16 mouse cellular contexts compared by ENCODE assay signal in the genomic region with DNA sequence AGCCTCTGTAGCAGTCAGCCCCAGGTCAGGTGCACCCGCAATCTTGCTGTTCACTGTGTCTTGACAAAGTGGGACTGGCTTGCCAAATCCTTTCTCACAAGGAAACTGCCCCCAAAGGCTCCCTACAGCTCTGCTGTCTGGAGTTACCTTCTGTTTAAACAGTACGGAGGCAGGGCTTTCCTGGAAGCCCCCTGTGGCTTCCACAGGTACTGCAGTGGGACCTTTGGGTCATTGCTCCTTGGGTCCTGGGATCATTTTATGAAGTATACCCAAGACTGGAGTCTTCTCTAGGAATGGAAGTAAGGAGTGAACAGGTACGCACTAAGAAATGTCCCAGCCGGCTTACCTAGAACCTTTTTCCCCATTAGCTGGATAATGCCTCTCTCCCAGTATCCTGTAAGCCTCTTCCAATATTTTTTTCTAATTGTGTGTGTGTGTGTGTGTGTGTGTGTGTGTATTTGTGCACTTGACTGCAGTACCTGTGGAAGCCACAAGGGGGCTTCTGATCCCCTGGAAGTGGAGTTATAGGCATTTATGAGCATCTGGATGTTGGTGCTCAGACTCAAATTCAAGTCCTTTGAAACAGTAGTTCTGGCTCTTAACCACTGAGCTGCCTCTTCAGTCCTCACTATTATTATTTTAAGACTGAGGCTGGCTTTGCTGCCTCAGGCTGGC. TPM values are rescaled to one million over a fixed set of nuclear protein-coding genes. Genes with fewer than 3 reads are reported as not detected.
DNase-seq lines count a peak whose midpoint lies in the region; ATAC-seq and TF ChIP-seq lines count a peak whose summit lies in the region.
"Had no signal": no experiment of that assay in that cellular context is flagged by ENCODE, and none has a peak within 500 bp of the region (broad histone marks: within the 10 kb centered on the region; RNA-seq: fewer than 3 reads in every experiment).

No protein-coding gene starts in this region.

- no peaks in the 10 kb centered on the region for H3K9me3 ChIP-seq in hindbrain, embryonic 11.5 days (ENCODE audit: control insufficient read depth, low read length)
- H3K9me3 ChIP-seq in hindbrain, embryonic 13.5 days: no peaks in the 10 kb centered on the region
- H3K9me3 ChIP-seq in midbrain, postnatal 0 days (ENCODE audit: low read length): no peaks in the 10 kb centered on the region
- H3K9me3 ChIP-seq in midbrain, embryonic 16.5 days (replicated peaks; ENCODE audit: control insufficient read depth, low read length, poor library complexity, severe bottlenecking): no peaks in the 10 kb centered on the region
- H3K9me3 ChIP-seq: limb, embryonic 15.5 days; stomach, embryonic 15.5 days had no signal

- TF ChIP-seq CTCF in midbrain, postnatal 0 days (IDR thresholded peaks at IDR 0.05): peak; percentile 46; the same call in 1 of the 2 replicates

- no peak overlapping the region for H3K27ac ChIP-seq in hindbrain, embryonic 11.5 days (ENCODE audit: low read depth, low read length)
- H3K27ac ChIP-seq in hindbrain, embryonic 13.5 days: no peak overlapping the region
- H3K27ac ChIP-seq in midbrain, postnatal 0 days (ENCODE audit: low read depth, low read length): no peak overlapping the region
- no peak overlapping the region for H3K27ac ChIP-seq in midbrain, embryonic 16.5 days (ENCODE audit: low read length)
- H3K27ac ChIP-seq: heart, embryonic 13.5 days; hindbrain, embryonic 10.5 days; limb, embryonic 15.5 days; midbrain, embryonic 10.5 days; stomach, embryonic 15.5 days had no signal

- H3K36me3 ChIP-seq in hindbrain, embryonic 11.5 days (ENCODE audit: control insufficient read depth, insufficient read depth, low read length): no peaks in the 10 kb centered on the region
- no peaks in the 10 kb centered on the region for H3K36me3 ChIP-seq in hindbrain, embryonic 13.5 days
- H3K36me3 ChIP-seq in midbrain, postnatal 0 days (ENCODE audit: insufficient read depth, low read length): no peaks in the 10 kb centered on the region
- no peaks in the 10 kb centered on the region for H3K36me3 ChIP-seq in midbrain, embryonic 16.5 days (ENCODE audit: control insufficient read depth, insufficient read depth, low read length)
- H3K36me3 ChIP-seq in splenic B cell, adult 2 months (ENCODE audit: control insufficient read depth, insufficient read depth, low read length, poor library complexity, severe bottlenecking): no peaks in the 10 kb centered on the region; the same call in 1 of the 2 replicates
- H3K36me3 ChIP-seq: heart, embryonic 13.5 days; hindbrain, embryonic 10.5 days; limb, embryonic 15.5 days; midbrain, embryonic 10.5 days; stomach, embryonic 15.5 days had no signal

- H3K4me2 ChIP-seq in hindbrain, embryonic 11.5 days (replicated peaks; ENCODE audit: low read depth, low read length): no peak overlapping the region
- H3K4me2 ChIP-seq in hindbrain, embryonic 13.5 days: no peak overlapping the region
- H3K4me2 ChIP-seq in midbrain, postnatal 0 days (ENCODE audit: low read depth, low read length, poor library complexity, severe bottlenecking): no peak overlapping the region
- no peak overlapping the region for H3K4me2 ChIP-seq in midbrain, embryonic 16.5 days (ENCODE audit: low read length)
- H3K4me2 ChIP-seq: heart, embryonic 13.5 days; limb, embryonic 15.5 days; stomach, embryonic 15.5 days had no signal

- 90% methylated on average over 4 of the region's 4 CpGs for WGBS in hindbrain, embryonic 11.5 days
- WGBS in hindbrain, embryonic 13.5 days: 94% methylated on average over 4 of the region's 4 CpGs
- WGBS in midbrain, postnatal 0 days: 96% methylated on average over 4 of the region's 4 CpGs
- WGBS in midbrain, embryonic 16.5 days: 95% methylated on average over 4 of the region's 4 CpGs

- no peak overlapping the region for H3K4me3 ChIP-seq in hindbrain, embryonic 11.5 days (ENCODE audit: low read depth, low read length)
- H3K4me3 ChIP-seq in hindbrain, embryonic 13.5 days: no peak overlapping the region
- H3K4me3 ChIP-seq in midbrain, postnatal 0 days (ENCODE audit: low read depth, low read length): no peak overlapping the region
- no peak overlapping the region for H3K4me3 ChIP-seq in midbrain, embryonic 16.5 days (ENCODE audit: low read depth, low read length)
- H3K4me3 ChIP-seq: heart, embryonic 13.5 days; hindbrain, embryonic 10.5 days; limb, embryonic 15.5 days; midbrain, embryonic 10.5 days; stomach, embryonic 15.5 days had no signal

- no peaks in the 10 kb centered on the region for H3K27me3 ChIP-seq in hindbrain, embryonic 11.5 days (ENCODE audit: control insufficient read depth, insufficient read depth, low read length)
- H3K27me3 ChIP-seq in hindbrain, embryonic 13.5 days: 0 out of 2 replicates have a peak, but pooled peaks cover 5% of the 10 kb centered on the region
- H3K27me3 ChIP-seq in midbrain, postnatal 0 days (ENCODE audit: insufficient read depth, low read length): no peaks in the 10 kb centered on the region
- H3K27me3 ChIP-seq in midbrain, embryonic 16.5 days (ENCODE audit: control insufficient read depth, insufficient read depth, low read depth, low read length): no peaks in the 10 kb centered on the region
- no peaks in the 10 kb centered on the region for H3K27me3 ChIP-seq in splenic B cell, adult 2 months (ENCODE audit: control insufficient read depth, insufficient read depth, low read length, poor library complexity, severe bottlenecking)
- H3K27me3 ChIP-seq: limb, embryonic 15.5 days; stomach, embryonic 15.5 days had no signal

- 0 out of 2 replicates have a peak, but pooled peaks cover 2% of the 10 kb centered on the region for H3K4me1 ChIP-seq in hindbrain, embryonic 11.5 days (replicated peaks; ENCODE audit: control insufficient read depth, insufficient read depth, low read length)
- peaks cover 7% of the 10 kb centered on the region for H3K4me1 ChIP-seq in hindbrain, embryonic 13.5 days (replicated peaks)
- no peaks in the 10 kb centered on the region for H3K4me1 ChIP-seq in midbrain, postnatal 0 days (ENCODE audit: insufficient read depth, low read length)
- peaks cover 4% of the 10 kb centered on the region; the same call in 1 of the 2 replicates for H3K4me1 ChIP-seq in midbrain, embryonic 16.5 days (ENCODE audit: control insufficient read depth, insufficient read depth, low read length)
- H3K4me1 ChIP-seq: stomach, embryonic 15.5 days had no signal

- no peak overlapping the region for H3K9ac ChIP-seq in hindbrain, embryonic 11.5 days (ENCODE audit: low read depth, low read length)
- no peak overlapping the region for H3K9ac ChIP-seq in hindbrain, embryonic 13.5 days
- no peak overlapping the region for H3K9ac ChIP-seq in midbrain, postnatal 0 days (replicated peaks; ENCODE audit: low read length, poor library complexity, severe bottlenecking)
- no peak overlapping the region for H3K9ac ChIP-seq in midbrain, embryonic 16.5 days (ENCODE audit: low read depth, low read length)
- H3K9ac ChIP-seq: heart, embryonic 13.5 days; limb, embryonic 15.5 days; stomach, embryonic 15.5 days had no signal

- DNase-seq in hindbrain, embryonic 11.5 days (ENCODE audit: low spot score): peak; percentile 19
- no peak for DNase-seq in midbrain, postnatal 0 days (ENCODE audit: low spot score)
- peak; percentile 15 for DNase-seq in NIH3T3 (ENCODE audit: low read depth)
- DNase-seq in splenic B cell, adult 2 months (ENCODE audit: low read depth, low spot score): peak; percentile 15
- DNase-seq in urinary bladder, postnatal 36 days (ENCODE audit: low spot score in 2 of 2): no peak
- no peak for DNase-seq in adrenal gland, postnatal 36 days
- DNase-seq: cerebellum, adult 8-10 months; kidney, adult 2 months; lung, postnatal 14 days had no signal

- no peak for ATAC-seq in hindbrain, embryonic 11.5 days (ENCODE audit: low FRiP score)
- no peak for ATAC-seq in hindbrain, embryonic 13.5 days (ENCODE audit: low FRiP score)
- no peak for ATAC-seq in midbrain, postnatal 0 days (ENCODE audit: low FRiP score)
- ATAC-seq in midbrain, embryonic 16.5 days: no peak

RNA-seq across cellular contexts. Expression of a gene that starts 28.0 kb away (rescaled TPM):
- polyA plus RNA-seq in hindbrain, embryonic 11.5 days (2014; fragmentation: Nextera tagmentation; extraction: Ambion mirVana): 2.1 TPM in 2 replicates
- polyA plus RNA-seq in hindbrain, embryonic 13.5 days (2015; fragmentation: Nextera tagmentation; extraction: Ambion mirVana): 1.2 and 1.8 TPM in 2 replicates
- 3.2 and 6.3 TPM in 2 replicates for total RNA-seq in midbrain, postnatal 0 days (2014; rRNA removed)
- 4.2 and 4.8 TPM in 2 replicates for polyA plus RNA-seq in midbrain, postnatal 0 days (2015; fragmentation: Nextera tagmentation; extraction: Ambion mirVana)
- 2.7 and 4.0 TPM in 2 replicates for polyA plus RNA-seq in midbrain, embryonic 16.5 days (2015; fragmentation: Nextera tagmentation; extraction: Ambion mirVana)
- total RNA-seq in adrenal gland, postnatal 36 days (2021): 1 to 10 TPM; 4.6 to 4.9 TPM

RNA-seq across cellular contexts. Expression of a gene that starts 53.1 kb away (rescaled TPM):
- polyA plus RNA-seq in hindbrain, embryonic 11.5 days (2014; fragmentation: Nextera tagmentation; extraction: Ambion mirVana): 9.4 and 10.6 TPM in 2 replicates
- polyA plus RNA-seq in hindbrain, embryonic 13.5 days (2015; fragmentation: Nextera tagmentation; extraction: Ambion mirVana): 11.2 and 11.9 TPM in 2 replicates
- total RNA-seq in midbrain, postnatal 0 days (2014; rRNA removed): 3.5 and 5.0 TPM in 2 replicates
- 14.7 and 15.5 TPM in 2 replicates for polyA plus RNA-seq in midbrain, postnatal 0 days (2015; fragmentation: Nextera tagmentation; extraction: Ambion mirVana)
- 16.1 and 17.7 TPM in 2 replicates for polyA plus RNA-seq in midbrain, embryonic 16.5 days (2015; fragmentation: Nextera tagmentation; extraction: Ambion mirVana)
- 1 to 10 TPM; 3.6 to 3.9 TPM for total RNA-seq in adrenal gland, postnatal 36 days (2021)

Comparison
In these comparisons a context has a peak if more than half of its experiments do, and no peak if none do; other contexts are left out.
1. DNase-seq: peak in hindbrain, embryonic 11.5 days (single experiment), NIH3T3 (single experiment) and splenic B cell, adult 2 months (single experiment); none in midbrain, postnatal 0 days (single experiment), urinary bladder, postnatal 36 days (0 of 2) and adrenal gland, postnatal 36 days (0 of 2).